Mouse (Mus musculus) megakaryocyte, embryonic 14.5 days (primary cell): ENCODE data around the gene Coro1b. TPM values are rescaled to one million over a fixed set of nuclear protein-coding genes. Genes with fewer than 3 reads are reported as not detected.

ENCODE experiments used
- H3K27me3 ChIP-seq: replicated peaks from 2 replicates; pipeline ENCODE3; 2012; ENCODE audit warnings: inconsistent platforms
- H3K36me3 ChIP-seq: replicated peaks from 2 replicates; pipeline ENCODE3; 2012; ENCODE audit warnings: low read length, inconsistent platforms, mixed read lengths
- H3K4me1 ChIP-seq: 2 replicates; pipeline ENCODE4 v1.6.1; 2012; ENCODE audit warnings: inconsistent platforms
- H3K4me3 ChIP-seq: replicated peaks from 2 replicates; pipeline ENCODE3; 2012; ENCODE audit warnings: moderate library complexity, mild to moderate bottlenecking, inconsistent platforms
- H3K9me3 ChIP-seq: 2 replicates; pipeline ENCODE4 v1.6.1; 2012; ENCODE audit warnings: inconsistent platforms
- FLI1 ChIP-seq: IDR thresholded peaks from 2 replicates; pipeline ENCODE4 v1.6.1; 2012; ENCODE audit warnings: low read length, inconsistent platforms, mixed read lengths
- GATA1 ChIP-seq: IDR thresholded peaks from 3 replicates; pipeline ENCODE4 v1.6.1; 2012; ENCODE audit warnings: mixed read lengths, low read length, inconsistent platforms, borderline replicate concordance
- polyA plus RNA-seq: library from polyadenylated mRNA; stranded (reverse); fragments of >175 nt; gene quantifications from 2 replicates; pipeline ENCODE4 v1.2.3, GENCODE M21; 2012; ENCODE audit warnings: low replicate concordance; ENCODE audit not compliant: insufficient read depth

Gene Coro1b
- polyA plus RNA-seq, 1 experiment, result 364 TPM

DNA sequence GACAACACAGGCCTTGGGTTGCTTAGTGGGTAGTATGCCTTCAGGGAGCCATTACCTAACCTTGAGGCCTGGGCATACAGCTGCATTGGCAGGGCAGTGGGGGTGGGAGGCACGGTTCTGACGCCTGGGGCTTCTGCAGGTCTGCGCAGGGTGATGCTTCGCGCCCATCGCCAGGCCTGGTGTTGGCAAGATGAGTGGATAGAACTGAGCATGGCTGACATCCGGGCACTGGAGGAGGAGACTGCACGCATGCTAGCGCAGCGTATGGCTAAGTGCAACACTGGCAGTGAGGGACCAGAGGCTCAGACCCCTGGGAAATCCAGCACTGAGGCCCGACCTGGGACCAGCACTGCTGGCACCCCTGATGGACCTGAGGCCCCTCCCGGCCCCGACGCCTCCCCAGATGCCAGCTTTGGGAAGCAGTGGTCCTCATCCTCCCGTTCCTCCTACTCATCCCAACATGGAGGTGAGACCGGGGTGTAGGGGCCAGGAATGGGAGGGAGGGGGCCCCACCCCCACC is 43.7 kb upstream of the Coro1b start:
- no peaks in the 10 kb centered on the region for H3K27me3 ChIP-seq
- no peak overlapping the region for H3K4me3 ChIP-seq
- H3K36me3 ChIP-seq, result peaks cover 88% of the 10 kb centered on the region

DNA sequence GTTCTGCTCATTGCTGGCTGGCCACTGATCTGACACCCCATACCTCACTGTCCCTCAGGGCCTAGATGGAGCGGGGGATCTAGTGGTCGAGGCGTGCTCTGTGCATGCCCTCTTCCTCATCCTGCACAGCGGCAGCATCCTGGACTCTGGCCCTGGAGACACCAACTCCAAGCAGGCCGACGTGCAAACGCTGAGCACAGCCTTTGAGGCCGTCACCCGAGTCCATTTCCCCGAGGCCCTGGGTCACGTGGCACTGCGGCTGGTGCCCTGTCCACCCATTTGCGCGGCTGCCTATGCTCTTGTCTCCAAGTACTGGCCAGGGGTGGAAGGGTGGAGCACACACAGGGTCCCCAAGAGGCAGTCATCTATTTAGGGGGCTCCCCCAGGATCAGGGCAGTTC is 41.8 kb upstream of the Coro1b start:
- Histone ChIP-seq H3K27me3 (no peaks in the 10 kb centered on the region), H3K4me1 (peaks cover 62% of the 10 kb centered on the region), H3K4me3 (peak overlapping the region; percentile 3), H3K9me3 (no peaks in the 10 kb centered on the region), H3K36me3 (peaks cover 99% of the 10 kb centered on the region)
- no peak for TF ChIP-seq FLI1
- TF ChIP-seq GATA1, result no peak

More for the DNA sequence above, 43.7 kb upstream of the Coro1b start:
- Histone ChIP-seq H3K9me3 (no peaks in the 10 kb centered on the region), H3K4me1 (peaks cover 61% of the 10 kb centered on the region)
- no peak for TF ChIP-seq FLI1
- no peak for TF ChIP-seq GATA1

DNA sequence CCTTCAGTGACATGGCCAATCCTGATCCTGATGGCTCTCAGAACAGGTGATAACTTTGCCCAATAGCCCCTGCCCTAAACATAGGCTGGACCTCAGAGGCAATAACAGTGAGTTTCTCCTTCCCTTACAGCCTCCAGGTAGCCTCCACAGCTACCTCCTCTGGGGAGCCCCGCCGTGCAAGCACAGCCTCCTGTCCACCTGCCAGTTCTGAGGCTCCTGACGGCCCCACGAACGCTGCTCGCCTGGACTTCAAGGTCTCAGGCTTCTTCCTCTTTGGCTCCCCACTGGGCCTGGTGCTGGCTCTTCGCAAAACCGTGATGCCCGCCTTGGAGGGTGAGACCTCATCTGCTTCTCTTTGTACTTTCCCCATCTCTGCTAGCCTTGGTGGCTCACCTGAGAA is 39.9 kb upstream of the Coro1b start:
- no peaks in the 10 kb centered on the region for H3K27me3 ChIP-seq
- peaks cover 62% of the 10 kb centered on the region for H3K4me1 ChIP-seq
- peaks cover 99% of the 10 kb centered on the region for H3K36me3 ChIP-seq
- no peak overlapping the region for H3K4me3 ChIP-seq
- no peak for TF ChIP-seq GATA1
- TF ChIP-seq FLI1, result no peak
- no peaks in the 10 kb centered on the region for H3K9me3 ChIP-seq

DNA sequence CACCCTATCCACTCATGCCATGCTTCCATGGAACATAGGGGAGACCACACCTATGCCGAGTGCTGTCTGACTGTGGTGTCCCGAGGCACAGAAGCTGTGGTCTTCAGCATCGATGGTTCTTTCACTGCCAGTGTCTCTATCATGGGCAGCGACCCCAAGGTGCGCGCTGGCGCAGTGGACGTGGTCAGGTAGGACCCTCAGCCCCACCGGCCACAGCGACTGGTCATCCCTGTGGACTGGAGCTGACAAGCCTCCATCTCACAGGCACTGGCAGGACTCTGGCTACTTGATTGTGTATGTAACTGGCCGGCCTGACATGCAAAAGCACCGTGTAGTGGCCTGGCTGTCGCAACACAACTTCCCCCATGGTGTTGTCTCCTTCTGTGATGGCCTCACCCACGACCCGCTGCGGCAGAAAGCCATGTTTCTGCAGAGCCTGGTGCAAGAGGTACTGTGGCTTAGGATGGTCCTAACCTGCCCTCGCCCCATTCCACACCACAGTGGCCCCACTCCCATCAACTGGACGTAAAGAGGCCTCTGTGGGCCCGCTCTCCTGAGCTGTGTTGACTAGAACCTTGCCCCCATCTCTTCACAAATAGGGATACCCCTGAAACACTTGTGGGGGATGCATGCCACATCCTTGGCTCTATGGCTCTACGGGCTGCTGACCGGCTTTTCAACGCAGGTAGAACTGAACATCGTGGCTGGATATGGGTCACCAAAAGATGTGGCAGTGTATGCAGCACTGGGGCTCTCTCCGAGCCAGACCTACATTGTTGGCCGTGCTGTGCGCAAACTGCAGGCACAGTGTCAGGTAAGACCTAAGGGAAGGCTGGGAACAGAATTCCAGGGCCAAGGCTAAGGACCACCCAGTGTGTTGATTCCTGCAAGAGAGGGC is 36.1 kb upstream of the Coro1b start:
- peak overlapping the region; percentile 88 for H3K4me3 ChIP-seq
- H3K27me3 ChIP-seq, result no peaks in the 10 kb centered on the region
- no peaks in the 10 kb centered on the region for H3K9me3 ChIP-seq
- peaks cover 100% of the 10 kb centered on the region for H3K36me3 ChIP-seq
- peaks cover 91% of the 10 kb centered on the region for H3K4me1 ChIP-seq
- TF ChIP-seq GATA1 (no peak), FLI1 (no peak)

DNA sequence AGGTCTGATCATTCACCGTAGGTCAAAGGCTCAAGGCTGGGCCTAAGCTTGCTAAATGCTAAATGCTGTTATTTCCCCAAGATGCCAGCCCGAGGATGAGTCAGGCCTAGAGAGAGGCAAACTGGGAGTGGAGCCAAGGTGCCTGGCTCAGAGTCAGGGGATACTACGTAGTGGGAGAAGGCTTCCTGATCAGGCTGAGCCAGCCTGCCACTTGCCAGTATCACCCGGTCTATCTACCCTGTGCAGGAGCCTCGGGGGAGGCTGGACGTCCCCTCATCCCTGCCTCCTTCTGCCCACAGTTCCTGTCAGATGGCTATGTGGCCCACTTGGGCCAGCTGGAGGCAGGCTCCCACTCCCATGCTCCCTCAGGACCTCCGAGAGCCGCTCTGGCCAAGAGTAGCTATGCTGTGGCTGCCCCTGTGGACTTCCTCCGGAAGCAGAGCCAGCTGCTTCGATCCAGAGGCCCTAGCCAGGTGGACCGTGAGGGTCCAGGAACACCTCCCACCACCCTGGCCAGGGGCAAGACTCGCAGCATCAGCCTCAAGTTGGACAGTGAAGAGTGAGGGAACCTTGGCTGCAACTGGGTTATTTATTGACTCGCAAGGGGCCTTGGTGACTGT is 35.1 kb upstream of the Coro1b start:
- peaks cover 93% of the 10 kb centered on the region for H3K4me1 ChIP-seq

DNA sequence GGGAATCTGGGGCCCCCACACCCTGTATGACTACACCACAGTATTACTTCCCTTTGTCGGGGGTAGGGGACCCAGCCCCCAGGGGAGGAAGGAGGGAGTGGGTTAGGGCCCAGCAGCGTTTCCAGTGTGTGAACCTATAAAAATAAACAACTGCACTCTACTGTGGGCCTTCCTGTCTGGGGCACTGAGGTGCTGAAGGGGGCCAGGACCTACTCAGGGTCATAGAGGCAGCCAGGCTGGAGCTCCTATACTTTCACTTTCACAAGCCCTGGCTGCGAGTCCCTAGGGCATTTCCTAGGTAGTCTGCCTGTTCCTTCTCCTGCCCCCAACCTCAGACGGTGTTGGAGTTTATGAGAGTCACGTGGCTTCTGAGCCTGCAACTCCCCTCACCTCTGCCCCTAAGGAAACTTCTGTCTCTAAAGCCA is 34.6 kb upstream of the Coro1b start:
- Histone ChIP-seq H3K4me1 (peaks cover 95% of the 10 kb centered on the region), H3K36me3 (peaks cover 100% of the 10 kb centered on the region), H3K4me3 (peak overlapping the region; percentile 88), H3K27me3 (no peaks in the 10 kb centered on the region), H3K9me3 (no peaks in the 10 kb centered on the region)
- no peak for TF ChIP-seq GATA1
- TF ChIP-seq FLI1, result no peak

More for the DNA sequence above, 35.1 kb upstream of the Coro1b start:
- no peaks in the 10 kb centered on the region for H3K9me3 ChIP-seq
- H3K36me3 ChIP-seq, result peaks cover 100% of the 10 kb centered on the region
- no peaks in the 10 kb centered on the region for H3K27me3 ChIP-seq
- peak overlapping the region; percentile 88 for H3K4me3 ChIP-seq
- TF ChIP-seq FLI1 (peak; percentile 62; the same call in 1 of the 2 replicates), GATA1 (peak; percentile 98)

DNA sequence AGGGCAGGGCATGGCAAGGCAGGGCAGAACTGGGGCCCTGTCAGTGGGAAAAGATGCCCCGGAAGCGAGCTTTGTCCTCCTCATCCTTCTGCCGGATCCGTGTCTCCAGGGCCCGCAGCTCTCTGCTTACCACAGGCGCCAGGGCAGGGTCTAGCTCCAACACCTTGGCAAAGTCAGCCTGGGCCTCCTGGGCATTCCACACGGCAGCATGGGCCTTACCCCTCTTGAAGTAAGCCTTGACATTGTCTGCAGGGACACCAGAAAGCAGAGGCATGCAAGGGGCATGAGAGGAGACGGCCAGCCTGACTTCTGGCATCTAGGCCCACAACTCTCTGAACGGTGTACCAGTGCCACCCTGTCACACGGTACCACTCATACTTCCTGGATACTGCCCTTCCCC is 33.9 kb upstream of the Coro1b start:
- TF ChIP-seq FLI1, result no peak
- TF ChIP-seq GATA1, result no peak
- H3K4me3 ChIP-seq, result peak overlapping the region; percentile 88
- H3K9me3 ChIP-seq, result no peaks in the 10 kb centered on the region
- H3K4me1 ChIP-seq, result peaks cover 100% of the 10 kb centered on the region
- no peaks in the 10 kb centered on the region for H3K27me3 ChIP-seq
- peaks cover 99% of the 10 kb centered on the region for H3K36me3 ChIP-seq

DNA sequence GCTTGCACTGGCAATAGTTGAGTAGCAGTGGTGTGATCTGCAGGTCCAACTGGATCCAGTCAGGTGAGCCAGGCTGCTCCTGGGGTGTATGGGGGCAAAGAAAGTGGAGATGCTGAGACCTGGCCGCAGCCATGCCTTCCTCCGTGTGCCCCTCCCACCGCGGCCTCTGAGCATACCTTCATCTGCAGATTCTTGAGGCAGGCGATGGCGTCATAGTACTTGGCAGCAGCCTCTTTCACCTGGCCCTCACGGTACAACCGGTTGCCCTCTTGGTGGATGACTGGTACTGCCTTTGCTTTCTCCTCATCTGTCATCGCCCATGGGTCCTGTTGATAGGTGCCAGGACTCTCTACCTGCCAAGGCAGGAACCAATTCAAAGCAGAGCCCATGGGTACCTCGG is 33.3 kb upstream of the Coro1b start:
- TF ChIP-seq GATA1 (no peak), FLI1 (no peak)
- peak overlapping the region; percentile 88 for H3K4me3 ChIP-seq
- H3K36me3 ChIP-seq, result peaks cover 99% of the 10 kb centered on the region
- no peaks in the 10 kb centered on the region for H3K9me3 ChIP-seq
- no peaks in the 10 kb centered on the region for H3K27me3 ChIP-seq
- peaks cover 100% of the 10 kb centered on the region for H3K4me1 ChIP-seq

DNA sequence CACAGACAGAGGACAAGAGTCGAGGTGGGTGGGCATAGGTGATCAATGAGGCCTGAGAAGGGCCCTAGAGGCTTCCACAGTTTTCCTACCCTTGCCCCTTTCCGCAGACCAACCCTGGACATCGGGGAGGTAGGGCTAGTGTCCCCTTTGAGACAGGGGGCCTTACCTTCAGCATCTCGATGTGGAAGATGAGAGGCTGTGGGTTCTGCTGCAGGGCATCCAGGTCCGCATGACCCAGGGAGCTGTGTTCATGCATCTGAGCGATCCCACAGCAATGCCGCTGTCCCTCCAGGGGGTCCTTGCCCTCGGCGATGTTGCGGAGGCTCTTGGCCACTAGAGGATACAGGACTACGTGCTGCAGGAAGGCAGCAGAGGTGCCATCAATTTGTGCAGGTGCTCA is 32.6 kb upstream of the Coro1b start:
- peaks cover 100% of the 10 kb centered on the region for H3K4me1 ChIP-seq
- no peaks in the 10 kb centered on the region for H3K27me3 ChIP-seq
- TF ChIP-seq GATA1 (no peak), FLI1 (no peak)
- no peaks in the 10 kb centered on the region for H3K9me3 ChIP-seq
- no peak overlapping the region for H3K4me3 ChIP-seq
- peaks cover 97% of the 10 kb centered on the region for H3K36me3 ChIP-seq

DNA sequence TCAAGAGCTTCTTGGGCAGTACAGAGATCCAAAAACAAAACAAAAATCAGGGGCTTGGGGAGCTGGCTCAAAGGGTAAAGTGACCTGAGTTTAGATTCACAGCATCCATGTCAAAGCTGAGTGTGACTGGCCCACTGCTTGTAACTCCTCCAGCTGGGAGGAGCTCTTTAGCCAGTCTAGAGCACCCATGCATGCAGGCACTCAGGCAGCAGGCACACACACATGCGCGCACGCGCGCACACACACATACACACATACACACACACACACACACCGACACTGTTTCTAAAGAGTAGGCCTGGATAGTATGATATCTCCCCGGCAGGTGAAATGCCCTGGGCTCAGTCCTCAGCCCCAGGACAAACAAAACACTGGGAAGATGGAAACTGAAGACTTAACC is 31.4 kb upstream of the Coro1b start:
- Histone ChIP-seq H3K4me3 (no peak overlapping the region), H3K4me1 (peaks cover 97% of the 10 kb centered on the region), H3K9me3 (no peaks in the 10 kb centered on the region), H3K36me3 (peaks cover 85% of the 10 kb centered on the region), H3K27me3 (no peaks in the 10 kb centered on the region)
- TF ChIP-seq FLI1, result no peak
- no peak for TF ChIP-seq GATA1
